9 mouse cellular contexts compared by ENCODE assay signal in genomic region chr10:82989418-82990025, GRCm38 (mm10). TPM values are rescaled to one million over a fixed set of nuclear protein-coding genes. Genes with fewer than 3 reads are reported as not detected.
DNase-seq lines count a peak whose midpoint lies in the region; ATAC-seq and TF ChIP-seq lines count a peak whose summit lies in the region.
"Had no signal": no experiment of that assay in that cellular context is flagged by ENCODE, and none has a peak within 500 bp of the region (broad histone marks: within the 10 kb centered on the region; RNA-seq: fewer than 3 reads in every experiment).

No protein-coding gene starts in this region.

- no peak overlapping the region for H3K4me3 ChIP-seq in embryonic facial prominence, embryonic 12.5 days
- no peak overlapping the region for H3K4me3 ChIP-seq in embryonic facial prominence, embryonic 10.5 days
- no peak overlapping the region for H3K4me3 ChIP-seq in kidney, postnatal 0 days (replicated peaks; ENCODE audit: low read depth, low read length)
- no peak overlapping the region for H3K4me3 ChIP-seq in midbrain, embryonic 15.5 days

- no peaks in the 10 kb centered on the region for H3K9me3 ChIP-seq in embryonic facial prominence, embryonic 12.5 days
- H3K9me3 ChIP-seq in embryonic facial prominence, embryonic 10.5 days: no peaks in the 10 kb centered on the region
- H3K9me3 ChIP-seq in kidney, postnatal 0 days (replicated peaks; ENCODE audit: low read length): no peaks in the 10 kb centered on the region
- H3K9me3 ChIP-seq in midbrain, embryonic 15.5 days: no peaks in the 10 kb centered on the region
- H3K9me3 ChIP-seq: limb, embryonic 12.5 days had no signal

- TF ChIP-seq CTCF in kidney, postnatal 0 days (IDR thresholded peaks at IDR 0.05; ENCODE audit: low read depth): no peak

- H3K27ac ChIP-seq in embryonic facial prominence, embryonic 12.5 days: no peak overlapping the region
- no peak overlapping the region for H3K27ac ChIP-seq in embryonic facial prominence, embryonic 10.5 days (replicated peaks)
- H3K27ac ChIP-seq in kidney, postnatal 0 days: peak overlapping the region; percentile 63
- no peak overlapping the region for H3K27ac ChIP-seq in midbrain, embryonic 15.5 days
- H3K27ac ChIP-seq: limb, embryonic 12.5 days had no signal

- H3K36me3 ChIP-seq in embryonic facial prominence, embryonic 12.5 days: no peaks in the 10 kb centered on the region
- H3K36me3 ChIP-seq in embryonic facial prominence, embryonic 10.5 days (replicated peaks): no peaks in the 10 kb centered on the region
- no peaks in the 10 kb centered on the region for H3K36me3 ChIP-seq in kidney, postnatal 0 days (ENCODE audit: insufficient read depth, low read length)
- no peaks in the 10 kb centered on the region for H3K36me3 ChIP-seq in midbrain, embryonic 15.5 days (replicated peaks)
- H3K36me3 ChIP-seq: limb, embryonic 12.5 days had no signal

- no peaks in the 10 kb centered on the region for H3K27me3 ChIP-seq in embryonic facial prominence, embryonic 12.5 days
- H3K27me3 ChIP-seq in embryonic facial prominence, embryonic 10.5 days (replicated peaks; ENCODE audit: low read depth, poor library complexity, severe bottlenecking): peaks cover 31% of the 10 kb centered on the region
- H3K27me3 ChIP-seq in kidney, postnatal 0 days (ENCODE audit: insufficient read depth, low read length): no peaks in the 10 kb centered on the region
- no peaks in the 10 kb centered on the region for H3K27me3 ChIP-seq in midbrain, embryonic 15.5 days (replicated peaks)

- ATAC-seq in embryonic facial prominence, embryonic 12.5 days (ENCODE audit: insufficient number of reproducible peaks, insufficient read depth, low FRiP score, low TSS enrichment): no peak
- peak; percentile 27 for ATAC-seq in kidney, postnatal 0 days (replicated peaks; ENCODE audit: low FRiP score, low read depth)
- ATAC-seq in midbrain, embryonic 15.5 days (replicated peaks): no peak
- no peak for ATAC-seq in cerebellum, adult (ENCODE audit: insufficient number of reproducible peaks, low FRiP score, low TSS enrichment)

- H3K4me2 ChIP-seq in embryonic facial prominence, embryonic 12.5 days (replicated peaks): 0 out of 2 replicates have a peak overlapping the region, but pooled peaks have one; percentile 19
- peak overlapping the region; percentile 8; the same call in 1 of the 2 replicates for H3K4me2 ChIP-seq in kidney, postnatal 0 days (ENCODE audit: low read length)
- peak overlapping the region; percentile 8 for H3K4me2 ChIP-seq in midbrain, embryonic 15.5 days

- H3K4me1 ChIP-seq in embryonic facial prominence, embryonic 12.5 days: peaks cover 30% of the 10 kb centered on the region
- peaks cover 61% of the 10 kb centered on the region for H3K4me1 ChIP-seq in embryonic facial prominence, embryonic 10.5 days
- peaks cover 34% of the 10 kb centered on the region for H3K4me1 ChIP-seq in kidney, postnatal 0 days (replicated peaks; ENCODE audit: insufficient read depth, low read length)
- peaks cover 55% of the 10 kb centered on the region for H3K4me1 ChIP-seq in midbrain, embryonic 15.5 days

- WGBS in embryonic facial prominence, embryonic 12.5 days: 61% methylated on average over 13 of the region's 13 CpGs
- 61% methylated on average over 13 of the region's 13 CpGs for WGBS in embryonic facial prominence, embryonic 10.5 days
- WGBS in kidney, postnatal 0 days: 50% methylated on average over 13 of the region's 13 CpGs
- WGBS in midbrain, embryonic 15.5 days: 47% methylated on average over 13 of the region's 13 CpGs

- H3K9ac ChIP-seq in embryonic facial prominence, embryonic 12.5 days: no peak overlapping the region
- H3K9ac ChIP-seq in kidney, postnatal 0 days (ENCODE audit: low read depth, low read length): no peak overlapping the region
- no peak overlapping the region for H3K9ac ChIP-seq in midbrain, embryonic 15.5 days
- H3K9ac ChIP-seq: limb, embryonic 12.5 days had no signal

- DNase-seq in embryonic facial prominence, embryonic 10.5 days (ENCODE audit: low spot score): no peak
- peak; percentile 61 for DNase-seq in kidney, adult 9 months
- no peak for DNase-seq in kidney, postnatal 25 days
- DNase-seq in kidney, postnatal 0 days (ENCODE audit: low spot score): peak; percentile 47
- no peak for DNase-seq in thymus, adult 18-20 months

RNA-seq across cellular contexts. Expression of gene Chst11, which starts 4.2 kb away (rescaled TPM):
- polyA plus RNA-seq in embryonic facial prominence, embryonic 12.5 days (2016; fragmentation: Nextera tagmentation; extraction: Ambion mirVana): 2.2 and 2.4 TPM in 2 replicates
- polyA plus RNA-seq in embryonic facial prominence, embryonic 10.5 days (2016; fragmentation: Nextera tagmentation; extraction: Ambion mirVana): 1.1 and 1.3 TPM in 2 replicates
- 2.7 and 2.9 TPM in 2 replicates for polyA plus RNA-seq in kidney, postnatal 0 days (2015; fragmentation: Nextera tagmentation; extraction: Ambion mirVana)
- 3.8 and 4.1 TPM in 2 replicates for polyA plus RNA-seq in midbrain, embryonic 15.5 days (2015; fragmentation: Nextera tagmentation; extraction: Ambion mirVana)

Comparison
In these comparisons a context has a peak if more than half of its experiments do, and no peak if none do; other contexts are left out.
1. DNase-seq: peak in kidney, adult 9 months (single experiment) and kidney, postnatal 0 days (single experiment); none in embryonic facial prominence, embryonic 10.5 days (single experiment), kidney, postnatal 25 days (0 of 2) and thymus, adult 18-20 months (0 of 2).
2. Peak in every context shown above with its lines, with median percentiles within 50 percentile points of each other: H3K4me2 ChIP-seq.